Mouse (Mus musculus): ENCODE measurements at regions not wholly inside any gene's neighbourhood (a gene's known extent, or its start where the extent isn't known, plus 50 kb on each side); places are given as distances from the start of the nearest gene placed in this dataset.

- DNase-seq: no peak
Measured at GRCm38 (mm10) chr11:117413133-117413532, 71.0 kb upstream of the Gm11733 start.

- no peak for DNase-seq
Measured at GRCm38 (mm10) chr11:117413942-117414705, 70.0 kb upstream of the Gm11733 start.

GRCm38 (mm10) chr11:117414871-117415323 is 69.3 kb upstream of the Gm11733 start:
- peak in 1 of 2 experiments; percentile 52 for DNase-seq

GRCm38 (mm10) chr11:117415466-117415865 is 68.7 kb upstream of the Gm11733 start:
- no peak for DNase-seq

GRCm38 (mm10) chr11:117415955-117416354 is 68.2 kb upstream of the Gm11733 start:
- DNase-seq: peak; percentile 57 to 62

GRCm38 (mm10) chr11:117416984-117417670 is 67.0 kb upstream of the Gm11733 start:
- peak; percentile 49 to 60 for DNase-seq

GRCm38 (mm10) chr11:117417959-117418574 is 66.1 kb upstream of the Gm11733 start:
- DNase-seq: no peak

- DNase-seq: no peak
Measured at GRCm38 (mm10) chr11:117418939-117419338, 65.2 kb upstream of the Gm11733 start.

- no peak for DNase-seq
Measured at GRCm38 (mm10) chr11:117419351-117419969, 64.7 kb upstream of the Gm11733 start.

- DNase-seq: no peak
Measured at GRCm38 (mm10) chr11:117422713-117423112, 61.5 kb upstream of the Gm11733 start.

GRCm38 (mm10) chr11:117423422-117423821 is 60.7 kb upstream of the Gm11733 start:
- DNase-seq: no peak

GRCm38 (mm10) chr11:117425466-117425865 is 58.7 kb upstream of the Gm11733 start:
- DNase-seq: no peak

GRCm38 (mm10) chr11:117425927-117426326 is 58.2 kb upstream of the Gm11733 start:
- no peak for DNase-seq

- DNase-seq: no peak
Measured at GRCm38 (mm10) chr11:117426651-117427050, 57.5 kb upstream of the Gm11733 start.

- DNase-seq: no peak
Measured at GRCm38 (mm10) chr11:117427808-117428510, 56.2 kb upstream of the Gm11733 start.

GRCm38 (mm10) chr11:117429326-117429752 is 54.8 kb upstream of the Gm11733 start:
- DNase-seq: no peak

- no peak for DNase-seq
Measured at GRCm38 (mm10) chr11:117429894-117430293, 54.3 kb upstream of the Gm11733 start.

GRCm38 (mm10) chr11:117434056-117434455 is 50.1 kb upstream of the Gm11733 start:
- peak; percentile 54 to 67 for DNase-seq

Measured in cerebellum, postnatal 10 days (tissue).